Mouse (Mus musculus) right cerebral cortex, postnatal 10 days (tissue): ENCODE data around the gene Eps8.

ENCODE experiments used
- DNase-seq, 2 experiments: peaks; one replicate each; pipeline ENCODE4 v3.0.0; 2021; ENCODE audit warnings: low spot score in 2 of 2

Gene Eps8

GRCm38 (mm10) chr6:137654776-137655175 lies at the start of gene Eps8:
TSS of gene Eps8 (minus strand) at chr6:137654876.
- no peak for DNase-seq

DNA sequence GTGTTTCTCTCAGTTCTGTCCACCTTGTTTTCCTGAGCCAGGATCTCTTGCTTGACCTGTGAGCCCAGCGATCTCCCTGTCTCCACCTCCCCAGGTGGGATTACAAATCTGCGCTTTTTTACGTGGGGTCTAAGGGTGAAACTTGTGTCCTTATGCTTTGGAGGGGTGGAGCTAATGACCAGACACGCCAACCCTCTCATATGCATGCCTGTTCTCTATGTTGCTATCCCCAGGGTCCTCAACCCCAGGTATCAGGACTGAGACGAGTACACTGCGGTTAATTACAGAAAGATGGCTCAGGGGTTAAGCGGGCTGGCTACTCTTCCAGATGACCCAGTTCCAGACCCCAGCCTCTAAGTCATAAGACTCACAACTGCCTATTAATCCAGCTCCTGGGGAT lies 48.8 kb upstream of the Eps8 start:
- DNase-seq = no peak

- no peak for DNase-seq
Measured at GRCm38 (mm10) chr6:137702918-137703317, 48.2 kb upstream of the Eps8 start.

DNA sequence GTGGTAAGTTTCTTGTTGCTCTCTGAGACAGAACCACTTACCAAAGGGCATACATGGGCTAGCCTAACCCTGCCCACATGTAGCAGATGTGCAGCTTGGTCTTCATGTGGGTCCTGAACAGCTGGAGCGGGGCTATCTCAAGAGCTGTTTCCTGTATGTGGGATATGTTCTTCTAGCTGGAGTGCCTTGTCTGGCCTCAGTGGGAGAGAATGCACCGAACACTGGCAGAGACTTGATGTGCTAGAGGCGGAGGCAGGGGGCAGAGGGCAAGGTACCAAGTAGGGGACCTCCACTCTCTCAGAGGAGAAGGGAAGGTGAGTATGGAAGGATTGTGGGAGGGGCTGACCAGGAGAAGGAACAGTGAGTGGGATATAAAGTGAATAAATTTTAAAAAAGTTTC lies 47.5 kb upstream of the Eps8 start:
- DNase-seq = no peak

- DNase-seq = no peak
Measured at GRCm38 (mm10) chr6:137699434-137699833, 44.8 kb upstream of the Eps8 start.

GRCm38 (mm10) chr6:137696445-137697204 lies 41.9 kb upstream of the Eps8 start:
- no peak for DNase-seq

GRCm38 (mm10) chr6:137695046-137695445 lies 40.4 kb upstream of the Eps8 start:
- DNase-seq = no peak

GRCm38 (mm10) chr6:137694310-137694709 lies 39.6 kb upstream of the Eps8 start:
- no peak for DNase-seq

GRCm38 (mm10) chr6:137690550-137691119 lies 36.0 kb upstream of the Eps8 start:
- no peak for DNase-seq

- no peak for DNase-seq
Measured at GRCm38 (mm10) chr6:137688506-137689105, 33.9 kb upstream of the Eps8 start.

- no peak for DNase-seq
Measured at GRCm38 (mm10) chr6:137688079-137688478, 33.4 kb upstream of the Eps8 start.

GRCm38 (mm10) chr6:137687667-137688066 lies 33.0 kb upstream of the Eps8 start:
- DNase-seq = no peak

DNA sequence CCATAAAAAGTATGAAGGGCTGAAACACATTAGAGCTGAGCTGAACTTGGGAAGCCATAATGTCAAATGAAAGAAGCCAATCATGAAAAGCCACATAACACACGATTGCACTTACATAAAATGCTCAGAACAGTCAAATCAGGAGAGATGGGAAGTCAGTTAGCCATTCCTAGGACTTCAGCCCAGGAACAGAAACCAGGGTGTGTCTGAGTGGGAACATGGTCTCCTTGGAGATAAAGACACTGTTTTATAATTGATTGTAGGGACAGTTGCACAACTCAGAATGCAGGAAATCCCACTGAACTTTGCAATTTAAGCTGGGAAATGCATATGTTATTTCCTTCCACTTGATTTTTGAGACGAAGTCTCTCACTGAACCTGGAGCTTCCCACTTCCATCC lies 28.0 kb upstream of the Eps8 start:
- no peak for DNase-seq

DNA sequence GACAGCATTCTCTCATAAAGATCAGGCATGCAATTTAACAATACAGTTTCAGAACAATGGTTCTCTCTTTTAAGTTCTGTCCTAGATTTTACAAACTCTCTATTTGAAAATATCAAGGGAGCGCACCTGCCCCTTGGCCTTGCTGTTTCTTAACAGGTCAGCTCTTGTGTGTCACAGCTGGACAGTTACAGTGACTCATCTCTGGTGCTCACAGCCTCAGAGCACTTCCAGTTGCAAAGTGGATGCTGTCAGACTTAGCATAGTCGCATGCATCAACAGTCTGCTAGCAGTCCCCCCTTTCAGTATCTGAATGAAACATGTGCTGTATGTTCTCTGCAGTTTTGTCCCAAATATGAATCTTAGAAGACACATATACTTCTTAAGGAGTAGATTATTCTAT lies 26.3 kb upstream of the Eps8 start:
- DNase-seq = no peak

GRCm38 (mm10) chr6:137676581-137676980 lies 21.9 kb upstream of the Eps8 start:
- DNase-seq = no peak

GRCm38 (mm10) chr6:137675556-137675955 lies 20.9 kb upstream of the Eps8 start:
- no peak for DNase-seq

GRCm38 (mm10) chr6:137673301-137673700 lies 18.6 kb upstream of the Eps8 start:
- DNase-seq = no peak

GRCm38 (mm10) chr6:137671561-137671960 lies 16.9 kb upstream of the Eps8 start:
- DNase-seq = no peak

- DNase-seq = no peak
Measured at GRCm38 (mm10) chr6:137670820-137671219, 16.1 kb upstream of the Eps8 start.

DNA sequence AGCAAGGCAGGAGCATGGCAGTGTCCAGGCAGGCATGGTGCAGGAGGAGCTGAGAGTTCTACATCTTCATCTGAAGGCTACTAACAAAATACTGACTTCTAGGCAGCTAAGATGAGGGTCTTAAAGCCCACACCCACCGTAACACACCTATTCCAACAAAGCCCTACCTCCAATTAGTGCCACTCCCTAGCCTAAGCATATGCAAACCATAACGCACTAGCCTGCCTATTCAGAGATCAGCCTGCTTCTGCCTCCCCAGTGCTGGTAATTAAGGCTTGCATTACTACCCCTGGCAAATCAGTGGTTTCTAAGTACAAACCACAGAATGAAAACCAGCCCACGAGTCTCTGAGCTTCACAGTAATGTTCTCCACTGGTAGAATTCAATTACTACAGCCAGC lies 15.2 kb upstream of the Eps8 start:
- no peak for DNase-seq

- DNase-seq = no peak
Measured at GRCm38 (mm10) chr6:137669433-137669832, 14.8 kb upstream of the Eps8 start.

DNA sequence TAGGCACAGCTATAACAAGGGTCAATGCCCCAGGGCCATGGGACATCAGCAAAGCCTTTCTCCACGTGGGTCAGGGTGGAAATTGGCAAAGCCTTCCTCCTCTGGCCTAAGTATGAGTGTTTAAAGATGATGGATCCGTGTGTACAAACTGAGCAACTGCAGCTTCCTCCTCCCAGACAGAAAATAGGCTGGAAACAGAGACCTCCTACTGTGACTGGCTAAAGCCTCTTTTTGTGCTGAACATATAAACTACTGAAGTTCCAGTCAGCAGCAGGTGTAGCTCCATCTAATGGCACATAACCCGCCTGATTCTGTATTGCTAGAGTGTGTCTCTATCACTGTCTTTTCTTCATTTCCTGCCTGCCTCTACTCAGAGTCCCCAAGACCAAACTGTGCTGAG lies 13.7 kb upstream of the Eps8 start:
- DNase-seq = no peak

GRCm38 (mm10) chr6:137667665-137668064 lies 13.0 kb upstream of the Eps8 start:
- DNase-seq = no peak
